ENCODE assay signal across 15 mouse cellular contexts in the genomic region with DNA sequence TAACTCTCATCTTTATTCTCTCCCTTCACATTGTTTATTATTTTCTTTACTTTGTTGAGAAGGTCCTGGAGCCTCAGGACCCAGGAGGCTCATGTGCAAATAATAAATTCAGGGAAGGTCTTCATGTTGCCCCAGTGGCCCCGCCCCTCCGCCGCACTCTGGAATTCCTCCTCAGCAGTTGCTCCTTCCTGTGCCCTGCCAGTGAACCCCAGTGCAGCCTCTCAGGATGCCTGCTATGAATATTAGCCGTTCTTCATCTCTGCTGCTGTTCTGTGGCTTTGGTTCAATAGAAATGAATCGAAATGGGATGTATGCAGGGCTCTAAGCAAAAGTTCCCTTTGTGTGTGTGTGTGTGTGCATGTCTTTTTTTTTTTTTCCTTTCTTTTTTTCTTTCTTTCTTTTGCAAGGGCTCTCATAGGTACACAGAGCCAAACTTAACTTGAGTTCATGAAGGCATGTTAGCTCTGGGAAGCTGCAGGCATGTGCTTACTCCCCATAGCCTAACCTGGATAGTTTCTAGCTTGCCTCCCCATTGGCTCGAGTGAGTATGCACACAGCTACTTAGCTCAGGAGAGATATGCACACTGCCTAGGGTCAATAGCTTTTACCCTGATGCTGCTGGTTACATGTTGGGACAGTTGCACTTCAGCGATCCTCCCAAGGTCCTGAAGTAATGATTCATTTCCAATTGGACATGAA.
DNase-seq lines count a peak whose midpoint lies in the region; ATAC-seq and TF ChIP-seq lines count a peak whose summit lies in the region.
"Had no signal": no experiment of that assay in that cellular context is flagged by ENCODE, and none has a peak within 500 bp of the region (broad histone marks: within the 10 kb centered on the region; RNA-seq: fewer than 3 reads in every experiment).

No protein-coding gene starts in this region.

- no peak overlapping the region for H3K4me2 ChIP-seq in hindbrain, embryonic 14.5 days (replicated peaks)
- H3K4me2 ChIP-seq in stomach, embryonic 14.5 days (replicated peaks; ENCODE audit: low read depth, low read length): no peak overlapping the region
- no peak overlapping the region for H3K4me2 ChIP-seq in stomach, postnatal 0 days (replicated peaks; ENCODE audit: low read depth)
- H3K4me2 ChIP-seq: heart, embryonic 12.5 days had no signal

- H3K4me1 ChIP-seq in hindbrain, embryonic 10.5 days (replicated peaks): peaks cover 11% of the 10 kb centered on the region; the same call in 1 of the 2 replicates
- no peaks in the 10 kb centered on the region for H3K4me1 ChIP-seq in hindbrain, embryonic 14.5 days (replicated peaks; ENCODE audit: control insufficient read depth, insufficient read depth, low read length)
- peaks cover 16% of the 10 kb centered on the region for H3K4me1 ChIP-seq in stomach, embryonic 14.5 days (ENCODE audit: control insufficient read depth, insufficient read depth, low read length)
- H3K4me1 ChIP-seq in stomach, postnatal 0 days (replicated peaks; ENCODE audit: control insufficient read depth, insufficient read depth): no peaks in the 10 kb centered on the region

- DNase-seq in hindbrain, embryonic 10.5 days (ENCODE audit: low spot score): peak; percentile 35
- no peak for DNase-seq in hindbrain, embryonic 14.5 days (ENCODE audit: low spot score)
- DNase-seq in stomach, postnatal 0 days (ENCODE audit: low spot score): no peak
- DNase-seq in kidney, postnatal 4 days: peak; percentile 70 to 80
- DNase-seq in layer of hippocampus, adult 11-12 months (ENCODE audit: low spot score): no peak
- no peak for DNase-seq in cerebellum, adult 11 months
- DNase-seq in frontal cortex, postnatal 14 days (ENCODE audit: low spot score in 2 of 2): no peak
- DNase-seq: adrenal gland, postnatal 10 days; lung, adult 2 months; right cerebral cortex, postnatal 4 days had no signal

- no peaks in the 10 kb centered on the region for H3K9me3 ChIP-seq in hindbrain, embryonic 10.5 days
- no peaks in the 10 kb centered on the region for H3K9me3 ChIP-seq in hindbrain, embryonic 14.5 days (ENCODE audit: control insufficient read depth, low read length)
- H3K9me3 ChIP-seq in stomach, embryonic 14.5 days (ENCODE audit: control insufficient read depth, low read depth, low read length): no peaks in the 10 kb centered on the region
- no peaks in the 10 kb centered on the region for H3K9me3 ChIP-seq in stomach, postnatal 0 days (ENCODE audit: control insufficient read depth, low read length)
- H3K9me3 ChIP-seq: heart, embryonic 12.5 days had no signal

- TF ChIP-seq EP300 in stomach, postnatal 0 days (optimal IDR thresholded peaks at IDR 0.05): no peak

- H3K4me3 ChIP-seq in hindbrain, embryonic 10.5 days: no peak overlapping the region
- H3K4me3 ChIP-seq in hindbrain, embryonic 14.5 days (replicated peaks; ENCODE audit: low read length): no peak overlapping the region
- H3K4me3 ChIP-seq in stomach, embryonic 14.5 days (ENCODE audit: low read depth, low read length): no peak overlapping the region
- H3K4me3 ChIP-seq in stomach, postnatal 0 days (ENCODE audit: low read depth, low read length): no peak overlapping the region
- H3K4me3 ChIP-seq: heart, embryonic 12.5 days had no signal

- no peaks in the 10 kb centered on the region for H3K36me3 ChIP-seq in hindbrain, embryonic 10.5 days
- no peaks in the 10 kb centered on the region for H3K36me3 ChIP-seq in hindbrain, embryonic 14.5 days (replicated peaks; ENCODE audit: control insufficient read depth, insufficient read depth)
- no peaks in the 10 kb centered on the region for H3K36me3 ChIP-seq in stomach, embryonic 14.5 days (ENCODE audit: control insufficient read depth, insufficient read depth, low read length)
- no peaks in the 10 kb centered on the region for H3K36me3 ChIP-seq in stomach, postnatal 0 days (ENCODE audit: control insufficient read depth, insufficient read depth, low read length)
- H3K36me3 ChIP-seq: heart, embryonic 12.5 days had no signal

- no peak for ATAC-seq in hindbrain, embryonic 14.5 days (ENCODE audit: low FRiP score)
- peak; percentile 56; the same call in 1 of the 2 replicates for ATAC-seq in stomach, embryonic 14.5 days (ENCODE audit: insufficient number of reproducible peaks, insufficient read depth, low FRiP score, low read depth)
- no peak for ATAC-seq in stomach, postnatal 0 days (ENCODE audit: low FRiP score, low TSS enrichment)
- ATAC-seq: CD4-positive, CD25-positive, alpha-beta regulatory T cell, adult 4 months; midbrain, embryonic 16.5 days; Patski had no signal

- peak overlapping the region; percentile 45; the same call in 1 of the 2 replicates for H3K27ac ChIP-seq in hindbrain, embryonic 10.5 days
- no peak overlapping the region for H3K27ac ChIP-seq in hindbrain, embryonic 14.5 days
- H3K27ac ChIP-seq in stomach, embryonic 14.5 days (ENCODE audit: low read length): peak overlapping the region; percentile 30; the same call in 1 of the 2 replicates
- H3K27ac ChIP-seq in stomach, postnatal 0 days (replicated peaks): no peak overlapping the region

- no peak for TF ChIP-seq CTCF in stomach, postnatal 0 days (IDR thresholded peaks at IDR 0.05; ENCODE audit: low read depth)

- 71% methylated on average over 7 of the region's 7 CpGs for WGBS in hindbrain, embryonic 10.5 days
- WGBS in hindbrain, embryonic 14.5 days: 71% methylated on average over 7 of the region's 7 CpGs
- 36% methylated on average over 7 of the region's 7 CpGs for WGBS in stomach, embryonic 14.5 days
- WGBS in stomach, postnatal 0 days: 42% methylated on average over 7 of the region's 7 CpGs

- H3K27me3 ChIP-seq in hindbrain, embryonic 10.5 days (ENCODE audit: insufficient read depth, poor library complexity, severe bottlenecking): no peaks in the 10 kb centered on the region
- no peaks in the 10 kb centered on the region for H3K27me3 ChIP-seq in hindbrain, embryonic 14.5 days (ENCODE audit: control insufficient read depth, insufficient read depth, low read length)
- no peaks in the 10 kb centered on the region for H3K27me3 ChIP-seq in stomach, embryonic 14.5 days (ENCODE audit: control insufficient read depth, insufficient read depth, low read length)
- no peaks in the 10 kb centered on the region for H3K27me3 ChIP-seq in stomach, postnatal 0 days (ENCODE audit: control insufficient read depth, insufficient read depth, low read length)
- H3K27me3 ChIP-seq: heart, embryonic 12.5 days; Patski had no signal

- H3K9ac ChIP-seq in hindbrain, embryonic 14.5 days: no peak overlapping the region
- no peak overlapping the region for H3K9ac ChIP-seq in stomach, embryonic 14.5 days (replicated peaks; ENCODE audit: low read depth, low read length)
- no peak overlapping the region for H3K9ac ChIP-seq in stomach, postnatal 0 days (ENCODE audit: low read length)
- H3K9ac ChIP-seq: heart, embryonic 12.5 days had no signal

Comparison
In these comparisons a context has a peak if more than half of its experiments do, and no peak if none do; other contexts are left out.
1. DNase-seq: peak in hindbrain, embryonic 10.5 days (single experiment) and kidney, postnatal 4 days (2 of 2); none in hindbrain, embryonic 14.5 days (single experiment), stomach, postnatal 0 days (single experiment), layer of hippocampus, adult 11-12 months (single experiment), cerebellum, adult 11 months (single experiment) and frontal cortex, postnatal 14 days (0 of 2).
2. H3K27ac ChIP-seq: peak in hindbrain, embryonic 10.5 days (single experiment) and stomach, embryonic 14.5 days (single experiment); none in hindbrain, embryonic 14.5 days (single experiment) and stomach, postnatal 0 days (single experiment).